Mouse (Mus musculus): ENCODE data around the gene F13b.
A peak's percentile ranks its signal among the peaks of the same experiment; 100 is the strongest.

The F13b gene

DNA sequence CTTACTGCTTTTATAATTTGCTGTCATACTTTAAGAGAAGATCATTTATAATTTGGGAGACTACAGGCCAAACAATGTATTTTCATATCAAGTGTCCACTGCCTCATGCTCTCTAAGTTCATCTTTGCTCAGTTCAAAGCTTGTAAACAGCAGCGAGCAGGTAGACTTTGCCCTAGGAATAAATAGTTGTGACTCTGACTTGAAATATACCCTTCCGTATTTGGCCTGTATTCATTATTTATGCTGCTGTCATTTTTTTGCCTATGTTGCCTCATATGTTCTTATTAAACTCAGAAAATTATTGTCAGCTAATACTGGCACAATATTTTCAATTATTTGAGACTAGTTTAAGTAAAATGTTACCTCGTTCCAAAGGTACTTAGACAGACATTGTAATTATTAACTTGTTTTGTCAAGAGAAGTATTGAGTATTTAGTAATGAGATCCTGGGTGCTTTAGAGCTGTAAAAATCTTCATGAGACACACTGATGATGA lies at the start of gene F13b:
TSS of gene F13b (plus strand) at position 445 of the 495 bp plus-strand sequence.
- DNase-seq (ENCODE audit: low spot score in 2 of 2), result no peak

DNA sequence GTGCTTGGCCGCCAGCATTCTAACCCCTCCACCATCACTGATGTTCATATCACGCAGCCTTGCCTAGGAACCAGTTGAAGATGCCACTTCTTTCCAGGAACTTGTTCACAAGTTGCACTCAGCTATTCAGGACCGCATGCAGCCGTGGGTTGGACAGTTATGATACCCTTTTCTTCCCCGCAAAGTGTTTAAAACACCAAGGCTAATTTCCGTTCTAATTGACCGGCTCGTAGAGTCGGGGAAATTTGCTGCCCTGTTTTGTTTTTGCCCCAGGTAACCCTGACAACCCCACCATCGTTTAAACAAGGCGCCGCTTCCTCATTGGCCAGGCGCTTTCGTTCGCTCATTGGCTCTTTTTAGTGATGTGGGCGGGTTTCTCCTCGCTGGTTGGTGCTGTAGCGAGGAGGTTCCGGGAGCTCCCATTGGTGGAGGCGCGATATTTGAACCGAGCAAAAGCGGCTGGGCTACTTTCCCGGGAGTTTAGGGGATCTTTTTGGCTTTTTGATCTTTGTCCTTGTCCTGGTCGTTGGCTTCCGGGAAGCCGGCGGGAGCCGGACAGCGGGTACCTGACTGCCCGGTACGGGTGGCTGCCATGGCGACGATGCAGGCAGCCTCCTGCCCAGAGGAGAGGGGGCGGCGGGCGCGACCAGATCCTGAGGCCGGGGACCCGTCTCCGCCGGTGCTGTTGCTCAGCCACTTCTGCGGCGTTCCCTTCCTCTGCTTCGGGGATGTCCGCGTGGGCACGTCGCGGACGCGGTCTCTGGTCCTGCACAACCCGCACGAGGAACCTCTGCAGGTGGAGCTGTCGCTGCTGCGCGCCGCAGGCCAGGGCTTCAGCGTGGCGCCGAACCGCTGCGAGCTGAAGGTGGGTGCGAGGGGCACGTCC lies 46.9 kb upstream of the F13b start, which contains the start of gene Aspm:
TSS of gene Aspm (plus strand) at position 433 of the 886 bp plus-strand sequence.
- peak; percentile 85 to 93 for DNase-seq (ENCODE audit: low spot score in 2 of 2)

DNA sequence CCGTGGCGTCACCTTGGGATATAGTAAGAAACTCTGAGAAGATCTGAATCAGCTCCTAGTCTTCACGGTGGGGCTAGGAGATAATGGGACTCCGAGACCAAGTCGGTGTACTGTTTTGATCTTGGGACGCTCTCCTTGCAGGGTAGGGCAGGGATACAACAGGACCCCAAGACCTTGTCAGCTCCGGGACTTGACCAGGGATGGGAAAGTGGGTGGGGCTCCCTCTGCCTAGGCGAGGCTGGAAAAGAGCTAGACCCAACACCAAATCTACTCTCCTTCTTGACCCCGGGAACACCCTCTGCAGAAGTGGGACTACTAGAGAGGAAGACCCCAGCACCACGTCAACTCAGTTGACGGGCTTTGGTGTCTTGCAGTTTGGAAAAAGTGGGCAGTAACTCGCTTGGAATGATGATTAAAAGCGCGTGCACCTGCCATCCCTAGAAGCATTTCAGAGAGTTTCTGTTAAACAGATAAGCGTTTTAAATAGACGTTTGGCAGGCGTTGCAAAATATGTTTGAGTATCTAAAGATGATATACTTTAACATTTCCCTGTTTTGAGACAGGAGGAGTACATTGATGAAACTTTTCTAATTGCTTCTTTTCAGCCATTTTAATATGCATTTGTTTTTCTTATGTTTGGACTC lies 46.2 kb upstream of the F13b start:
- peak in 1 of 2 experiments; percentile 60 for DNase-seq (ENCODE audit: low spot score in 2 of 2)

DNA sequence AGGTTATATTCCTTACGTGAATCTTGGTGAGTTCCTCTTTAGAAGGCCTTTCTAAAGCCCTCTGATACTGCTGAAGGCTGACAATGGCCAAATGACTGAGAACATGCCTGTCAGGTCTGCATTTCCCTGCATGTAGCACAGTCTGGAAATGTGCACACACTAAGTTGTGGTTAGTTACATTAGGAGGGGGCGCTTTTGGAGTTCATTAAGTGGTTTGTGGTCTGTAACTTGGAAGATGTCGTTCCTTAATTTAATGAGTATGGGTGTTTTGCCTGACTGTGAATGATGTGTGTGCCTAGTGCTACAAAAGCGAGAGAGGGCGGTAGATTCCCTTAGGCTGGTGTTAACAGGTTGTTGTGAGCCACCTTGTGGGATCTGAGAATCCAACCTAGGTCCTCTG lies 40.7 kb upstream of the F13b start:
- no peak for DNase-seq (ENCODE audit: low spot score in 2 of 2)

DNA sequence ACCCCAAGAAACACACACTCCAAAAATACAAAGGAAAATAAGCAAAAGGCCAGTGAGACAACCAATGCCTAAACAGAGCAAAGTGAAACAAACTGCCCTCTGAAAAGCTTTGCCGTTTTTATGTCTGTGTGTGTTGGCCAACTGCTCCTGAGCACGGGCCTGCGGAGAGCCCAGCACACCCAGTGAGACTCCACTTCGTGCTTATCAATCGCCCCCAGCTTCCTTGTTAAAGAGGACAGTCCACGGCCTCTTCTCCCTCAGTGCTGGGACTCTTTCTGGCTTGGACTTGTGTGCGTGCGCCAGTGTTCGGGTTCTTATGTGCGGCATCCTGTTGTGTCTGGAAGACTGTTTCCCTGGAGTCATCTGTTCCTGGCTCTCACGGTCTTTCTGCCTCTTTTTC lies 35.6 kb upstream of the F13b start:
- DNase-seq (ENCODE audit: low spot score in 2 of 2), result no peak

DNA sequence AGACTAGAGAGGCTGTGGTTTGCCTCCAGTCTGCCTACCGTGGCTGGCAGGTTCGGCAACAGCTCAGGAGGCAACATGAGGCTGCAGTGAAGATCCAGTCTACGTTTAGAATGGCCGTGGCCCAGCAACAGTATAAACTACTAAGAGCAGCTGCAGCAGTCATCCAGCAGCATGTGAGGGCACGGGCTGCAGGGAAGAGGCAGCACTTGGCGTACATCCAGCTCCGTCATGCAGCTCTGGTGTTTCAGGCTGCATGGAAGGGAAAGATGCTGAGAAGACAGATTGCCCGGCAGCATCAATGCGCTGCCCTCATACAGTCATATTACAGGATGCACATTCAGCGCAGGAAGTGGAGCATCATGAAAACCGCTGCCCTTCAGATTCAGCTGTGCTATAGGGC lies 22.6 kb upstream of the F13b start:
- DNase-seq (ENCODE audit: low spot score in 2 of 2), result no peak

DNA sequence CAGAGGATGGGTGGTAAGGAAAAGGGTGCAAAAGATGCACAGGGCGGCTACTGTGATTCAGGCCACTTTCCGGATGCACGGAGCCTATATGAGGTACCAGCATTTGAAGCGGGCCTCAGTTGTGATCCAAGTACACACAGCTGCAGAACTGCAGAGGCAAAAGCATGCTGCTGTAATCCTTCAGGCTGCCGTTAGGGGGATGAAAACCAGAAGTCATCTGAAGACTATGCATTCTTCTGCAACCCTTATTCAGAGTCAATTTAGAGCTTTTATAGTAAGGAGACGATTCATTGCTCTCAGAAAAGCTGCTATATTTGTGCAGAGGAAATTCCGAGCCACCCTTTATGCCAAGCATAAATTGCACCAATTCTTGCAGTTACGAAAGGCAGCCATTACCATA lies 21.3 kb upstream of the F13b start:
- DNase-seq (ENCODE audit: low spot score in 2 of 2), result no peak

DNA sequence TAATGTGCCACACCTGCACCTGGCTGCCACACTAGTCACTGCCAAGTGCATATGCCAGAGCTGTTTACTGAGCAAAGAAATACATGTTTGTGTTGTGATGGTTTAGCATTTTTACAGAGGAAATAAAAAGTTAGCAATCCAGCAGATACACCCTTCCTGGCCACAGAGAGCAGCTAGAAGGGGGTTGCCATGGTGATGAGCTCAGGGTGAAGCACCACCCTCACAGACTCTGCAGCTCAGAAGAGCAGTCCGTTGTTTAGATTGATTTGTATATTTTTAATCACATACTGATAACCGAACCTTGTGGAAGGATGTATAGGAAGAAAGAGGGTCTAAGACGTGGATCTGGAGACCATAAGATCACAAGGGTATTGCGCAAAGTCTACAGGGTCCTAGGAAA lies 20.4 kb upstream of the F13b start:
- no peak for DNase-seq (ENCODE audit: low spot score in 2 of 2)

DNA sequence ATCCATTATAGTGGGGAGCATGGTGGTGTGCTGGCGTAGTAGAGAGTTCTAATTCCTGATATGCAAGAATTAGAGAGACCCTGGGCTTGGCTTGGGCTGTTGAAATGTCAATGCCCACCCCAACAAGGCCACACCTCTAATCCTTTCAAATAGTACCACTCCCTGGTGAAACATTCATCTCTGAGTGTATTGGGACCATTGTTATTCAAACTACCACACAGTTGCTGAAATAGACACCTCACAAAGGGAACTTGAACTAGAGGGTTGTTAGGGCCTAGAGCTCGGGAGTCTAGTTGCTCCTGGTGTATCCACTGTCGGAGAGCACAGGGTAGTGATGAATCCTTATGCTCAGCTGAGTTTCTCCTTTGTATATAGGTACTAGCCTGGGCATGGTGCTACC lies 6.9 kb upstream of the F13b start:
- DNase-seq (ENCODE audit: low spot score in 2 of 2), result no peak

DNA sequence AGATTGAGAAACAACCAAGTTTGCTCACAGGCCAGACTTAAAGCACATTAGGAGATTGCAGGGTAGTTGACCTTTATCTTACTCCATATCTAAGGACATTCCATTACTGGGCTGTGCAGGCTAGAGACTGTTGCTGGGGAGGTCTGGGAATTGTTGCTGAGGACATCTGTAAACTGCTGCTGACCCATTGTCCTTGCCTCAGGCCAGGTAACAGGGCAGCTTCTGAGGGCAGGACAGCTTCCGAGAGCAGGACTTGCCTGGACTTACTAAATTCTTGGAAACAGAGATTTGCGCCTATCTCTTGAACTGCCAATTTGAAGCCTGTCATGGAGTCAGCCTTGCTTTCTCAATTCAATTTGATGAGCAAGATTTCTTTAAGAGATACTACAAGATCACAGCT lies 6.1 kb upstream of the F13b start:
- DNase-seq (ENCODE audit: low spot score in 2 of 2), result no peak

DNA sequence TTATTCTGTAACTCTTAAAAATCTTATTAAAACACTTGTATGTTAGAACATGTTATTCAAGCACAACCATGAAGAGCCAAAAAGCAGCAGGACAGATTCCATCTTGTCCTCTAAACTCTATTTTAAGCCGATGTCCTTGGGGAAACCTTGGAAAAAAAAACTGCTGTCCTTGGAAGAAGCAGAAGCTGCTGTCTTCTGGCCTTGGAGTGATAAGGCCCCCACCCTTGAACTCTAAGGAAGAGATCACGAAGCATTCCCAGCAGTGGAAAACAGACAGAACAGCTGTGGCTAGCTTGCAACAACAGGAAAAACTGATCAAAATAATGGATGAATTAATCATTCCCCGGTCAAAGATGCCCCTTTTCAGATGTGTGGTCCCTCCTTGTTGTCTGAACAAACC lies 5.3 kb upstream of the F13b start:
- DNase-seq (ENCODE audit: low spot score in 2 of 2), result no peak

DNA sequence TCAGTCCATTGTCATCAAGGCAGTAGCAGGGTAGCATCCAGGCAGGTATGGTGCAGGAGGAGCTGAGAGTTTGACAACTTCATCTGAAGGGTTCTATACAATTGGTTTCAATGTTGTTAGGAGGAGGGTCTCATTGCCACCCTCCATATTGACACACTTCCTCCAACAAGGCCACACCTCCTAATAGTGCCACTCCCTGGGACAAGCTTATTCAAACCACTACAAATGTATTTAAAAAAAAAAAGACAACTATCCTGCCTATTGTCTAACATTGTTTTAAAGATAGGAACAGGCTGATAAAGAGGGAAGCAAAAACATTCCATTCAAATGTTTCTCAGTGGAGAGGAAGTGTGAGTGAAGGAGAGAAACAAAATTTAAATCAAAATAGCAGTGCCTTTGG lies 1.8 kb upstream of the F13b start:
- DNase-seq (ENCODE audit: low spot score in 2 of 2), result no peak

DNA sequence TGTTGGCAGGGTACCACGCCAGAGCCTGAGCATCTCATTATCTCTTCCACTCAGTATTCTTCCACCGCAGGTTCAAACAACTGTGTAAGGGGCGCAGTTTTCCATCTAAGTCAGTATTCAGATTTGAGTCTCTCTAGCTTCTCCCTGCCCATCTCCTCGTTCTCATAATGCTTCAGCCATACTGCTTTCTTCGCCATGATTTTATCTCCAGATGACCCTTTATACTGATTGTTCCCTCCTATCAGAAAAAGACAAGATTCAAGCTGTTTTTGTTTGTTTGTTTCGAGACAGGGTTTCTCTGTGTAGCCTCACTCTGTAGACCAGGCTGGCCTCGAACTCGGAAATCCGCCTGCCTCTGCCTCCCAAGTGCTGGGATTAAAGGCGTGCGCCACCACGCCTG lies 13.1 kb downstream of the F13b start:
- DNase-seq (ENCODE audit: low spot score in 2 of 2), result no peak

DNA sequence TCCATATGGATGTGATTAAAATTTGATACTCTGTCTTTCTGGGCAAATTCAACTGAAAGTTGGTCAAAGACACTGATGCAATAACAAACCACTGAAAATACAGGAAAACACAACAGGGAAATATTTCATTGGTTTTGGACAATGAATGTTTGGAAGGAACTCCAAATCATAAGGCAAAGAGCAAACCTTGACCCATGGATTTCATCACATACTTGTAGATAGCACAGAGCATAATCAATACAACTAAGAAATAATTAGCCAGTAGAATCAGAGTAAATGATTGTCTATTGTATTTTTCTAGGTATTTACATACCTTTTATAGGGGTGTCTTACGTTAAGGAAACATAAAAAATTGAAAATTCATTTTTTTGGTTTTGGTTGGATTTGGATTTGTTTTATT lies 47.0 kb downstream of the F13b start:
- no peak for DNase-seq (ENCODE audit: low spot score in 2 of 2)

DNA sequence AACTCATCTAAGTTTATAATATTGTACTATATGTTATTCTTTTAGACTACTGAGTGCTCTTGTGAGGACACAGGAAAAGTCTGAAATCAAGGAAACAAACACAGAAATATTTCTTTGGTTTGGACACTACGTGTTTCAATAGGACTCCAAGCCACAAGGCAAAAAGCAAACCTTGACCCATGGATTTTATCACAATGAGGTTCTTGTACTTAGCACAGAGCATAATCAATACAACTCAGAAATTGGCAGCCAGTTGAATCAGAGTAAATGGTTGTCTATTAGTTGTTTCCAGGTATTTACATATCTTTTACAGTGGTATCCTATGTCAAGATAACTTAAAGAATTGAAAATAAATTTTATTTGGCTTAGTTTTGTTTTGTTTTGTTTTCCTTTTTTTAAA lies 49.8 kb downstream of the F13b start:
- DNase-seq (ENCODE audit: low spot score in 2 of 2), result no peak

DNA sequence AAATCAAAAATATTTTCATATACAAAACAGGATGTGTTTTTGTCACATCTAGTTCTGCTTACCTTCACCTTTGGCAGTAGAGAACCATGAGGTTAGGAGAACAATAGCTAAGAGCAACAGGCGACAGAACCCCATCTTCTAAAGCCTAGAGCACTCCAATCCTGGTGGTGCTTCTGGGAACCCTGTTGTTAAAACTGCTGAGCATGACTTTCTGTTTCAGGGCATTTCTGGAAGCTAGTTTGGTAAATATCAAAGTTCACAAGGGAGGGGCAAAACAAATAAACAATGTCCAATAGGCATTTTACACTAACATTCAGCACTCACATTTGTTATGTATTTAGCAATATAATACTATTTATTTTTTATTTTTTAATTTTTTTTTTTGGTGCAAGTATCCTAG lies 58.5 kb downstream of the F13b start, which contains the start of gene Cfhr1:
TSS of gene Cfhr1 (minus strand) at position 249 of the 400 bp plus-strand sequence.
- DNase-seq (ENCODE audit: low spot score in 2 of 2), result no peak
